Mouse (Mus musculus) retina, postnatal 1 day (tissue): ENCODE results near the gene Olr1.
"Not testable (repeated sequence)": the region's sequence is repeated elsewhere in the genome, so short reads cannot be mapped to it uniquely, and the experiment has no call there.

Experiments used
- DNase-seq: peaks from one replicate; pipeline ENCODE4 v3.0.0-alpha.2; 2012

The Olr1 gene

DNA sequence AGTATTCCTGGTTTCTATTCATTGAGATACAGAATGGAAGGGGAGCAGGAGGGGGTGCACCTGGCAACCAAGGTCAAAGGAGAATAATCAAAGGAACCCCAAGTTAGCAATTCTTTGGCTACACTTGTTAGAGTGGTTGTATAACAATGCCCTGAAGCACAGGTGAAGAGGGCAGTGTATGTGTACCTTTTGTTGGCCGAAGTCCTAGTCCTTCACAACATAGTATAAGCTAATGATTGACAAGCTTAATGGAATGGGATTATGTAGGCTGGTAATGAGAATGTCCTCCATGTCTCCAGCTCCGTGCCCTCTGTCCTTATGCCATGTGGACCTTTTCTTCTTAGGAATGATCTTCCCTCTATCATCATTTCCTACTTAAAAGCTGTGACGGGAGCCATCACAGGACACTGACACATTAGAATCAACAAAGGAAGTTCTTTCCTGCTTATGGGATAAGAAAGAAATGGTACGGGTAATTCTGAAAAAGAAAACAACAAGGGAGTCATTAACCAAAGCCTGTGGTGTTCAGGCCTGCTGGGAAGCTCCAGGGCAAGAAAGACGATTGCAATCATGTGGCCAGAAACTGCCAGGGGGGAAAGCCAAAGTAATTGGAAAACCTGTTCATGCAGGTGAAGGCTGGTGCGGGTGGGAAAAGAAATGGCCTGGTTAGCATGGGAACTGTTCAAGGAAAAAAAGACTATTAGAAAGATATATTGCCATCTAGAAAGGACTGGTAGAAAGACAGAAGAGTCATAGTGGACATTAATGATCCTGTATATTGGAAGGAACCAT, 3.4 kb upstream of the Olr1 start:
- no peak for DNase-seq

DNA sequence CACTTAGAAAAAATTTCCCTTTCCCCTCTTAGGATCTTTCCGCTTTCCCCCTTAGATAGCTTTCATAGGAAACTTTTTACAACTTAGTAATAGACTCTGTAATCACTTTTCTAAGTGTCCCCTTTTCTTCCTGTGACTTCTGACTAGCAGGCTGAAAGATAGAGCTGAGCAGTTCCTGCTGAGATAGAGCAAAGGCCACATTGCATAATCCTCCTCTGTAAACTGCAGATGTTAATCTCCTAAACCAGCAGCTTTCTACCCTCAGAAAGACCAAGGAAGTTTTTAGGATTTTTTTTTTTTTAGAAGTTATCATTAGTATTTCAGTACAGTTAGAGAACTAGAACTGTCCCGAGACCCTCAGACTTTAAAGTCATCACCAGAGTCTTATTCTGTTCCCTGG, 3.5 kb downstream of the Olr1 start:
- DNase-seq: no peak

DNA sequence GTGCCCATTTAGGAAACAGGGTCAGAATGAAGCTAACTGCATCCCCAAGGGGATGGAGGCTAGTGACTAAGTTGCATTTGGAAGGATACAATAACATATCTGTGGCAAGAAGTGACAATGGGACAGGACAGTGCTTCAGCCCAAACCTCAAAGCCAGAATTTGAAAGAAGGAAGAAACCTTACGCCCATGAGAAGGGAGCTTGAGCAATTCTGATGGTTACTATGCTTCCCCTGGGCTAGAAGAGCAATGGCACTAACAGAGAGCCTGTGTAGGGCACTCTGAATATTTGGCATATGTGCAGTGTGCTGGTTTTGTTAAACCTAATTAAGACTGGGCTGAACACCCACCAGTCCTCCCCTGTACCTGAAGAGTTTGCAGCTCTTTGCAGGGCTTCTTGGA, 7.4 kb downstream of the Olr1 start:
- not testable (repeated sequence) for DNase-seq

DNA sequence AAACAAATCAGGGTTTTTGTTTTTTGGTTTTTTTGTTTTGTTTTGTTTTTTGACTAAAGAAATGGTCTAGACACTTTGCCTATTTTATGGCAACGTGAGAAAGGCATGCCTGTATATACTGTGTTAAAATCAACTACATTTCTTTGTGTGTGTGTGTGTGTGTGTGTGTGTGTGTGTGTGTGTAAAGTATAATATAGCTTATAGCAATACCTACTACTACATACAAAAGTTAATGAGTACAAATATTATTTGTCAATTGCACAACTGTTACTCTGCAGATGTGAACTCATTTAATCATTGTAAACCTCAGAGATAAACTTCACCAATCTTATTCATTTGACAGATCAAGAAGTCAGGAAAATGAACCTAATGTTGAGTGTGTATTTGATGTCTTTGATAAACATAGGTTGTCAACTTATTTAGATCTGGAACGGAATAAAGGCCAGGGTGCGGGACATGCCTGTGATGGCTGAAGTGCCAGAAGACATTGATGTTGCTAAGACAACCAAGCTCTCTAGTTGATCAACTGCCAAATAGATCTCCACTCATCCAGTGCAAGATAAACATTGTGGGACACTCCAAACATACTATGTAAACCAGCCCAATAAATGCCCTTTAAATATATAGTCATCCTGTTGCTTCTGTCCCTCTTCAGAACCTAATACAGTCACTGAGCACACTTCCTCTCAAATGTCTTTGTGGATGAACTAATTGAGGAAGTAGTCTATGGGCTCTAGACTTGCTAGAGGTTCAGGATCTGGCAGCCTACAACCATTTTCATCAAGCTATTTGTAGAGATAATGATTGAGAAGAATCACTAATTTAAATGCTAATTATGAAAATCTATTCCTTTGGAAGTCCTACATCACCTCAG, 9.4 kb downstream of the Olr1 start:
- no peak for DNase-seq

DNA sequence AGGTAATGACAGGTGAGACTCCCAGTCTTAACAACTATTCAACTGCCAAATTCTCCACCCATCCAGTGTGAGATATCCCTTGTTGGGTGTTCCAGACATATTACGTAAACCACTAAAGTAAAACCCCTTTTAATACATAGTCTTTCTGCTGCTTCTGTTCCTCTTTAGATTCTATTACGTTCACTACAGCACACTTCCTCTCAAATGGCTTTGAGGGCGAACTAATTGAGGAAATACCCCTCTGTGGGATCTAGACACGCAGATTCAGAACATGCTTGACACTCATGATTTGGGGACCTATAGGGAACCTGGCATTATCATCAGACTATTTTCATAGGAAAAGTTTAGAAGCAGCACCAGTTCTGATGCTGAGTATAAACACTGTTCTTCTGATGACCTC, 12.0 kb downstream of the Olr1 start:
- no peak for DNase-seq

DNA sequence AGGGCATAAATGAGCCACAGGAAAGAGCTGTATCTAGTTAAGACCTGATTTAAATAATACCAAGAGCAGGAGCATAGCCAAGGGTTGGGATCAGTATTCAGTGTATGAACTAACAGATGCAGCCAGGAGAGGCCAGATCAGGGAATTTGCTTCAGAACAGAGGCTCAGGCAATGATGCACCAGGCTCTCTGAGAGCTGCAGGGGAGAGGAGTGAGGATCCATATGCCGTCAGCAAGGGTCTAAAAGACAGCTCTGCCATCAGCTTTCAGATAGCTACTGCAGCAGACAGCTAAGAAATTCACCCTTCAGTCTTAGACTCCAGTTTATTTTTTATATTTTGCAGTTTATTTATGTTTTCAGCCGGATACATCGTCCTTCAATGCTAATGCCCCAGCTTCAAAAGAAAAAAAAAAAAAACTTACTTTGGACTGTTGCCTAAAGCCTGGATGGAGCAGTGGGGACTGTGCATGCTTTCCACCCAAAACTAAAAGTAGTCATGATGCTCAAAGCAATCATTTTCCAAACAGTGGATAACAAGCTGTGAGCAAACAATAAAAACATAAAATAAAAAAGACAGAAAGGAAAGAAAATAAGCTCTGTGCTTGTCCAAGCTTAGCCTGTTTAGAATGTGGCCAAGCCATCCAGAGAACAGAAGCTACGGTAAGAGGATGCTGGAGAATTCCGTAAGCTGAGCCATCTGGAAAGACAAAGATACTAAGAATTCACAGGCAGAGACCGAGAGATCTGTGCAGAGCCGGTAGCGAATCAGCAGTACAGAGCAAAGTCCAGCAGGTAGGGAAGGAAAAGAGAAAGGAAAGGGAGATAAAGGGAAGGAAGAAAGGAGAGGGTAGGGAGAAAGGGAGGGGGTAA, 26.6 kb downstream of the Olr1 start:
- DNase-seq: peak; percentile 12

DNA sequence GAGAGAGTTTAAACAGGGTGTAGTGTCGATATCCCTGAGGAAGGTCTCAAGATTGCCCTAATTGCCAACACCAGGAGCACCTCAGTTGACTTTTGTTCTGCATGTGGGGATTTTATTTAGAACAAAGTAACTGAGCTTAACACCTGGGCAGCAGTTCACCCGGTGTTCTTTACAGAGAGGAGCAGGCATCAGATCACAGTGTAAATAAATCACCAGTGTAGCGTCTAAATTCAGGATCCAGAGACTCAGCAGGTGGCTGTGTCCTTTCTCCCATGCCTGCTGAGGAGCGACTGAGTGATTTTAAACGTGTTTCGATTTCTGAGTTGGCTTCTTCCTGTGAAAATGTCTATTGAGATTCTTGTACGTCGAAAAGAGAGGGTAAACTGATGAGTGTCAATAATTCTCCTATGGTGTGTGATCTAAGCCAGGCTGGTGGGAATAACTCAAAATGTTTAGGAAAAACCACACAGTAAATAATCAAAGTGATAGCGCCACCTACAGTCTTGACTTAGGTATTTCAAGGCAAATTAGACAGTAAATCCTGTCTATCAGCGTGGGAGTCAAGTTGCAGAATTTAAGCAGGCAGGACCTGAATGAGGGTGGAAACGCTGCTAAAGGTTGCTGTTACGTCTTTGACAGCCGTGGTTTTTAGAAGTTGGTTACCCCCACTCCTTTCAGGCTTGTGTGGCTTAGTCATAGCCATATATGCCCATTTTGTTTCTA, 30.4 kb downstream of the Olr1 start:
- DNase-seq: peak; percentile 37

DNA sequence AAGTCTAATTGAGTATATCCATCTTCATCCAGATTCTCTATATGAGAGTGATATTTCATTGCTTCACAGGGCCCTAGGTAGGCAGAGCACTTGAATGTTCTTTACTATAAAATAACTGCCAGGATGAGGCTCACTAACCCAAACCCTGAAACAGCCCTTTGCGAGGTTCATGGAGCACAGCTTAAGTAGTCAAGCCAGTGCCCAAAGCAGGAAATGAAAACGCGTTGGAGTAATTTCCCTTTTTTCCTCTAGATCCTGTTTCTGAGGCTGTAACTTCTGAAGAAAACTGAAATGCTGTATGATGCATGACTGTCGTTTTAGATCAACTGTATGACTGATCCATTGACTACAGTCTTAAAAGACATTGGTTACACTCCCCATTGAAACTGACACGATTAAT, 34.3 kb downstream of the Olr1 start:
- no peak for DNase-seq

DNA sequence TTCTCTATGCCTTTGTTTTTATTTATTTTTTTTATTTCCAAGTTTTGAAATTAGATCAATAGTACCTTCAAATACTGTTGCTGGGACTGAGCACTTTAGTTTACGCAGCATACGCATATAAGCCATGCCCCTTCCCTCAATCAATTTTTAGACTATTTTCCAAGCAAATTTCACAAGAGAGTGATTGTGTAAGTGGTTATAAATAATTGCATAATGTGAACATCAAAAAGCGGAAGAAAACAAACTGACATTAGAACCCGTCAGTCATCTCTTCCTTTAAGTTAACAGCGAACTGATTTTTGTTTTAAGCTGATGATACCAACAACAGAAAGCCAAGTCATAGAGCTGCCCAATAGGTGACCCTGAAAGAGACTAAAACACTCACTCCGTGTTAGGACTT, 35.6 kb downstream of the Olr1 start:
- no peak for DNase-seq

DNA sequence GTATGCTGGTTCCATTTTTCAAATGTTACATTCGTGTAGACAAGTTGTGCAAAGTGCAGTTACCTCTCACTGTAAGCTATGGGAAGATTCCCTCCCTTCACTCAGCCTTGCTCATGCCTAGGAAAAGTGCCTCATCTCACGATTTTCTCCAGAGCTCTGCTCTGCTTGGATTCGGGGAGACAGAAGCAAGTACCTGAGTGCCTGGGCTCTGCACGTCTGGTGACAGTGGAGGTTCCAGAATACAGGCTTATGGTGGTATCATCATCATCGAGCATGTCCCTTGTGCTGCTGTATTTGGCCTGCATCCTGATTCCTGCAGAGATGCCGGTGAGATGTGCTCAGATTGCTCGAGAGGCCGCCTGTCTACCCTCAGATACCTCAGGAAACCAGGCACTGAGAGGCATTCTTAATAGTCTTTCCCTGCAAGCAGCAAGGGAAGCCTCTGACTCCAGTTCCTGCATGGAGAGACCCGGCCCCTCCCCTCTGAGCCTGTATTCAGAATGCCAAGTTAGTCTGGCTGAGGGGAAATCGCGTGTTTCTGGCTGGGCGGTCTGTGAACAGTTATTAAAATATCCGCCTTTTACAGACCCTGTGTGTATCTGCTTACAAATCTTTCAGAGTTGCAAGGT, 55.4 kb downstream of the Olr1 start, which contains the start of gene Clec1a:
Gene Clec1a (minus strand): TSS at position 590 of the 629 bp plus-strand sequence.
- DNase-seq: no peak

DNA sequence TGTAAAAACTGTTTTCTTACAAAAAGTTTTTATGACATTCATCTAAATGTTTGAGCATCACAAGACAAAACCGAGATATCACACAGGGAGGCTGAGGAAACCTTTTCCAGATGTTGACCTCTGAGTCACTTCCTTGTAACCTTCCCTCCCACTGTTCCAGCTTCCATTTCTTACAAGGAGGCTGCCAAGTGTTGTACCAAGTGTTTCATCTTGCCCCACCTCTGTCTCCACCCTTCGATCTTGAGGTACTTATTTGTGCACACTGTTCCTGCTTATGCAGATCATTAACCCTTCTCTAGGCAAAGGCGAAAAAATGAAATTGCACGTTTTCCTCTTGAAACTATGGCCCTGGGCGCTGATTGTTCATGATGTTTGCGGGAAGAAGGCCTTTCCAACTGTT, 57.2 kb downstream of the Olr1 start:
- no peak for DNase-seq

DNA sequence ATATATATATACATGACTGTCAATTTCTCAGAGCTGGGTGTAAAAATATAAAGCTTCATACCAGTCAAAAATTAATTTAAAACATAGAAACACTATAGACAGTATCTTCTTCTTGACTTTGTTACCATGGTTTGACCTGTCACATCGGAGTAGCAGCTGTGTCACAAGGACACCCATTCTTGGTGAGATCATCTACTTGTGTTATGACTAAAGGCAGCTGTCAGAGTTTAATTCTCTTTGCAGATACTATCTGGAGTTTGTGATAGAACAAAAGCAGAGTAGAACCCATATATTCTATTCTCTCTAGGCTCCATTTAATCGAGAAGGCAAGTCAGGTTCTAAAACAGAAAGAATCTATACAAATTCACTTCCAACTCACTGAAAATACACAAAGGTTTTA, 68.9 kb downstream of the Olr1 start:
- no peak for DNase-seq

DNA sequence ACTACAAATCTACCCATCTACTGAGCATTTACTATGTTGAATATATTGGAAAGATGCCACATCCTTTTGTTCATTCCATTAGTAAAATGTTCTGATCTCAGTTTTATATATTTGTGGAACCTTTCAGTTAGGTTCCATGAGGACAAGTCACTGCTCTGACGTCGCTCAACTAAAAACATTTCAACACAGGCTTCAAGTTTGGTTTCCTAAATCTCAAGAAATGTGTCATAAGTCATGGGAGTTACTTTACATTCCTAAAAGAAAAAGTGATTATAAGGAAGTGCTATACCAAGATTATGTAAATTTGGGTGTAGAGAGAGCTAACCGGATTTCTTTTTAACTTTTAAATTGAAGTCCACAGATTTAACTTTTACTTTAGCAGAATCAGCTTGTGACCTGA, 70.9 kb downstream of the Olr1 start:
- DNase-seq: no peak
